Mouse (Mus musculus) heart, embryonic 12.5 days (tissue): ENCODE results near the gene Crybb1. TPM values are rescaled to one million over a fixed set of nuclear protein-coding genes. Genes with fewer than 3 reads are reported as not detected.

Experiments
- ATAC-seq: fragments of 200-750 bp; cut with Nextera tagmentation; 2 replicates; pipeline ENCODE4 v1.8.0; 2017; ENCODE audit warnings: moderate TSS enrichment, moderate library complexity; ENCODE audit not compliant: insufficient number of reproducible peaks, low FRiP score
- H3K27ac ChIP-seq: fragments of 300-500 bp; sonication (generic); 2 replicates; pipeline ENCODE4 v1.5.1; 2016; ENCODE audit warnings: mild to moderate bottlenecking, moderate library complexity; ENCODE audit not compliant: poor library complexity, severe bottlenecking
- H3K27me3 ChIP-seq: fragments of 300-500 bp; sonication (generic); replicated peaks from 2 replicates; pipeline ENCODE4 v1.6.1; 2016; ENCODE audit warnings: mild to moderate bottlenecking, moderate library complexity
- H3K36me3 ChIP-seq: fragments of 300-500 bp; sonication (generic); 2 replicates; pipeline ENCODE4 v1.6.1; 2016; ENCODE audit warnings: mild to moderate bottlenecking, moderate library complexity
- H3K4me1 ChIP-seq: fragments of 300-500 bp; sonication (generic); replicated peaks from 2 replicates; pipeline ENCODE4 v1.6.1; 2016; ENCODE audit warnings: mild to moderate bottlenecking
- H3K4me2 ChIP-seq: fragments of 300-500 bp; sonication (generic); 2 replicates; pipeline ENCODE4 v1.6.1; 2016; ENCODE audit warnings: mild to moderate bottlenecking, moderate library complexity
- H3K4me3 ChIP-seq: fragments of 300-500 bp; sonication (generic); 2 replicates; pipeline ENCODE4 v1.5.1; 2016; ENCODE audit warnings: mild to moderate bottlenecking
- H3K9ac ChIP-seq: fragments of 300-500 bp; sonication (generic); 2 replicates; pipeline ENCODE4 v1.6.1; 2016; ENCODE audit warnings: mild to moderate bottlenecking, moderate library complexity
- H3K9me3 ChIP-seq: fragments of 300-500 bp; sonication (generic); replicated peaks from 2 replicates; pipeline ENCODE4 v1.6.1; 2016; ENCODE audit warnings: mild to moderate bottlenecking, moderate library complexity
- WGBS: fragments of 180-500 bp; shearing (Covaris S2); methylation state at CpG from one replicate; pipeline ENCODE4 v1.1.7; 2016; 5-methylcytosine and 5-hydroxymethylcytosine counted together
- polyA plus RNA-seq: library from polyadenylated mRNA; unstranded; fragments of >200 nt; fragmentation: Nextera tagmentation; extraction: Ambion mirVana; gene quantifications from 2 replicates; pipeline ENCODE4 v1.2.1, GENCODE M21; 2016

The Crybb1 gene
- polyA plus RNA-seq, 1 experiment from 2014 or later, result 0.46 TPM

- Histone ChIP-seq H3K4me2 (no peak overlapping the region), H3K27me3 (peaks cover 59% of the 10 kb centered on the region), H3K36me3 (no peaks in the 10 kb centered on the region), H3K9ac (no peak overlapping the region), H3K4me3 (no peak overlapping the region), H3K27ac (no peak overlapping the region), H3K9me3 (no peaks in the 10 kb centered on the region; the same call in 1 of the 2 replicates), H3K4me1 (peaks cover 30% of the 10 kb centered on the region)
- 69% methylated on average over 7 of the region's 7 CpGs for WGBS
- ATAC-seq, result no peak
Observed at GRCm38 (mm10) chr5:112216335-112216734, 39.3 kb upstream of the Crybb1 start.

GRCm38 (mm10) chr5:112217031-112217430 lies 38.6 kb upstream of the Crybb1 start:
- Histone ChIP-seq H3K4me1 (peaks cover 30% of the 10 kb centered on the region), H3K9me3 (no peaks in the 10 kb centered on the region), H3K9ac (no peak overlapping the region), H3K36me3 (no peaks in the 10 kb centered on the region), H3K4me2 (no peak overlapping the region), H3K4me3 (no peak overlapping the region), H3K27me3 (peaks cover 63% of the 10 kb centered on the region), H3K27ac (no peak overlapping the region)
- ATAC-seq, result no peak
- 50% methylated on average over 22 of the region's 22 CpGs for WGBS

- Histone ChIP-seq H3K4me2 (no peak overlapping the region), H3K27me3 (peaks cover 74% of the 10 kb centered on the region), H3K27ac (0 out of 2 replicates have a peak overlapping the region, but pooled peaks have one; percentile 62), H3K9ac (no peak overlapping the region), H3K4me1 (peaks cover 30% of the 10 kb centered on the region), H3K4me3 (no peak overlapping the region), H3K36me3 (no peaks in the 10 kb centered on the region), H3K9me3 (no peaks in the 10 kb centered on the region)
- 0 out of 2 replicates have a peak, but pooled peaks have one; percentile 8 for ATAC-seq
- 61% methylated on average over 4 of the region's 4 CpGs for WGBS
Observed at GRCm38 (mm10) chr5:112218679-112219078, 36.9 kb upstream of the Crybb1 start.

- peaks cover 77% of the 10 kb centered on the region for H3K27me3 ChIP-seq
- 8% methylated on average over 1 of the region's 1 CpGs for WGBS
- H3K4me2 ChIP-seq, result no peak overlapping the region
- no peak overlapping the region for H3K4me3 ChIP-seq
- no peak overlapping the region for H3K9ac ChIP-seq
- peaks cover 26% of the 10 kb centered on the region for H3K4me1 ChIP-seq
- ATAC-seq, result peak; percentile 55
- peak overlapping the region; percentile 62; the same call in 1 of the 2 replicates for H3K27ac ChIP-seq
- no peaks in the 10 kb centered on the region for H3K36me3 ChIP-seq
- no peaks in the 10 kb centered on the region for H3K9me3 ChIP-seq
Observed at GRCm38 (mm10) chr5:112219398-112219797, 36.2 kb upstream of the Crybb1 start.

- H3K4me2 ChIP-seq, result no peak overlapping the region
- H3K27ac ChIP-seq, result no peak overlapping the region
- H3K36me3 ChIP-seq, result no peaks in the 10 kb centered on the region
- peaks cover 26% of the 10 kb centered on the region for H3K4me1 ChIP-seq
- no peaks in the 10 kb centered on the region for H3K9me3 ChIP-seq
- no peak overlapping the region for H3K4me3 ChIP-seq
- peaks cover 81% of the 10 kb centered on the region for H3K27me3 ChIP-seq
- ATAC-seq, result no peak
- no peak overlapping the region for H3K9ac ChIP-seq
- WGBS, result 87% methylated on average over 8 of the region's 8 CpGs
Observed at GRCm38 (mm10) chr5:112220203-112220602, 35.4 kb upstream of the Crybb1 start.

- no peaks in the 10 kb centered on the region for H3K36me3 ChIP-seq
- H3K27ac ChIP-seq, result no peak overlapping the region
- peaks cover 87% of the 10 kb centered on the region for H3K27me3 ChIP-seq
- ATAC-seq, result no peak
- H3K4me3 ChIP-seq, result no peak overlapping the region
- peaks cover 19% of the 10 kb centered on the region for H3K4me1 ChIP-seq
- no peak overlapping the region for H3K9ac ChIP-seq
- 64% methylated on average over 6 of the region's 6 CpGs for WGBS
- no peaks in the 10 kb centered on the region for H3K9me3 ChIP-seq
- H3K4me2 ChIP-seq, result no peak overlapping the region
Observed at GRCm38 (mm10) chr5:112225591-112225990, 30.0 kb upstream of the Crybb1 start.

- Histone ChIP-seq H3K27me3 (peaks cover 94% of the 10 kb centered on the region), H3K36me3 (no peaks in the 10 kb centered on the region), H3K9me3 (no peaks in the 10 kb centered on the region), H3K4me2 (peak overlapping the region; percentile 57), H3K9ac (no peak overlapping the region), H3K4me1 (peaks cover 19% of the 10 kb centered on the region), H3K4me3 (peak overlapping the region; percentile 22), H3K27ac (no peak overlapping the region)
- WGBS, result 2% methylated on average over 30 of the region's 30 CpGs
- no peak for ATAC-seq
Observed at GRCm38 (mm10) chr5:112227354-112227753, 28.3 kb upstream of the Crybb1 start.

GRCm38 (mm10) chr5:112227898-112228239 lies 27.7 kb upstream of the Crybb1 start:
- Histone ChIP-seq H3K4me2 (peak overlapping the region; percentile 63), H3K9me3 (no peaks in the 10 kb centered on the region), H3K9ac (no peak overlapping the region), H3K27ac (no peak overlapping the region), H3K4me3 (peak overlapping the region; percentile 22; the same call in 1 of the 2 replicates), H3K4me1 (peaks cover 19% of the 10 kb centered on the region), H3K36me3 (no peaks in the 10 kb centered on the region), H3K27me3 (peaks cover 90% of the 10 kb centered on the region)
- WGBS, result 3% methylated on average over 13 of the region's 13 CpGs
- no peak for ATAC-seq

- ATAC-seq, result no peak
- Histone ChIP-seq H3K36me3 (no peaks in the 10 kb centered on the region), H3K27ac (no peak overlapping the region), H3K4me3 (peak overlapping the region; percentile 34), H3K9ac (0 out of 2 replicates have a peak overlapping the region, but pooled peaks have one; percentile 5), H3K4me1 (peaks cover 19% of the 10 kb centered on the region), H3K27me3 (peaks cover 85% of the 10 kb centered on the region), H3K4me2 (peak overlapping the region; percentile 63), H3K9me3 (no peaks in the 10 kb centered on the region)
- 1% methylated on average over 56 of the region's 57 CpGs for WGBS
Observed at GRCm38 (mm10) chr5:112228240-112229076, 27.2 kb upstream of the Crybb1 start.

- Histone ChIP-seq H3K36me3 (no peaks in the 10 kb centered on the region), H3K4me3 (no peak overlapping the region), H3K27ac (no peak overlapping the region), H3K27me3 (peaks cover 66% of the 10 kb centered on the region), H3K9ac (no peak overlapping the region), H3K9me3 (peaks cover 4% of the 10 kb centered on the region; the same call in 1 of the 2 replicates), H3K4me2 (no peak overlapping the region), H3K4me1 (peaks cover 7% of the 10 kb centered on the region)
- ATAC-seq, result no peak
- WGBS, result 60% methylated on average over 5 of the region's 5 CpGs
Observed at GRCm38 (mm10) chr5:112235806-112236205, 19.8 kb upstream of the Crybb1 start.

GRCm38 (mm10) chr5:112236631-112237030 lies 19.0 kb upstream of the Crybb1 start:
- no peaks in the 10 kb centered on the region for H3K36me3 ChIP-seq
- H3K9ac ChIP-seq, result no peak overlapping the region
- H3K27ac ChIP-seq, result no peak overlapping the region
- H3K4me1 ChIP-seq, result peaks cover 7% of the 10 kb centered on the region
- peaks cover 57% of the 10 kb centered on the region for H3K27me3 ChIP-seq
- no peak for ATAC-seq
- no peak overlapping the region for H3K4me2 ChIP-seq
- H3K9me3 ChIP-seq, result peaks cover 4% of the 10 kb centered on the region; the same call in 1 of the 2 replicates
- 65% methylated on average over 2 of the region's 2 CpGs for WGBS
- no peak overlapping the region for H3K4me3 ChIP-seq
